Mouse (Mus musculus) limb, embryonic 11.5 days (tissue): ENCODE results near the gene Bdkrb2. TPM values are rescaled to one million over a fixed set of nuclear protein-coding genes. Genes with fewer than 3 reads are reported as not detected.

Source experiments
- ATAC-seq: fragments of 200-750 bp; cut with Nextera tagmentation; 2 replicates; pipeline ENCODE4 v1.8.0; 2017; ENCODE audit warnings: low read depth; ENCODE audit not compliant: insufficient number of reproducible peaks, low FRiP score, low TSS enrichment
- DNase-seq: peaks from one replicate; pipeline ENCODE4 v3.0.0-alpha.2; 2015; ENCODE audit warnings: low spot score
- H3K27ac ChIP-seq: fragments of 300-500 bp; sonication (generic); replicated peaks from 2 replicates; pipeline ENCODE4 v1.5.1; 2014; ENCODE audit warnings: low read depth, mild to moderate bottlenecking, low read length
- H3K27me3 ChIP-seq: fragments of 300-500 bp; sonication (generic); 2 replicates; pipeline ENCODE4 v1.6.1; 2014; ENCODE audit warnings: mild to moderate bottlenecking, low read length, mixed read lengths; ENCODE audit not compliant: control insufficient read depth, insufficient read depth
- H3K36me3 ChIP-seq: fragments of 300-500 bp; sonication (generic); 2 replicates; pipeline ENCODE4 v1.6.1; 2014; ENCODE audit warnings: mild to moderate bottlenecking, low read length, moderate library complexity, mixed read lengths; ENCODE audit not compliant: control insufficient read depth, insufficient read depth
- H3K4me1 ChIP-seq: fragments of 300-500 bp; sonication (generic); 2 replicates; pipeline ENCODE4 v1.6.1; 2014; ENCODE audit warnings: low read length, mixed read lengths; ENCODE audit not compliant: control insufficient read depth, insufficient read depth
- H3K4me2 ChIP-seq: fragments of 300-500 bp; sonication (generic); 2 replicates; pipeline ENCODE4 v1.6.1; 2014; ENCODE audit warnings: low read depth, mild to moderate bottlenecking, moderate library complexity; ENCODE audit not compliant: severe bottlenecking
- H3K4me3 ChIP-seq: fragments of 300-500 bp; sonication (generic); 2 replicates; pipeline ENCODE4 v1.5.1; 2014; ENCODE audit warnings: low read depth, low read length
- H3K9ac ChIP-seq: fragments of 300-500 bp; sonication (generic); 2 replicates; pipeline ENCODE4 v1.6.1; 2014; ENCODE audit warnings: mild to moderate bottlenecking, low read length
- H3K9me3 ChIP-seq: fragments of 300-500 bp; sonication (generic); 2 replicates; pipeline ENCODE4 v1.6.1; 2016; ENCODE audit warnings: low read length; ENCODE audit not compliant: control insufficient read depth
- WGBS: fragments of 180-500 bp; shearing (Covaris S2); extraction: QIAGEN DNeasy Blood & Tissue Kit; methylation state at CpG from one replicate; pipeline ENCODE4 v1.1.7; 2014; 5-methylcytosine and 5-hydroxymethylcytosine counted together
- polyA plus RNA-seq: library from polyadenylated mRNA; unstranded; fragments of >200 nt; fragmentation: Nextera tagmentation; extraction: Ambion mirVana; gene quantifications from 2 replicates; pipeline ENCODE4 v1.2.1, GENCODE M21; 2014

The Bdkrb2 gene
- polyA plus RNA-seq, 1 experiment from 2014 or later: 0.28 TPM

DNA sequence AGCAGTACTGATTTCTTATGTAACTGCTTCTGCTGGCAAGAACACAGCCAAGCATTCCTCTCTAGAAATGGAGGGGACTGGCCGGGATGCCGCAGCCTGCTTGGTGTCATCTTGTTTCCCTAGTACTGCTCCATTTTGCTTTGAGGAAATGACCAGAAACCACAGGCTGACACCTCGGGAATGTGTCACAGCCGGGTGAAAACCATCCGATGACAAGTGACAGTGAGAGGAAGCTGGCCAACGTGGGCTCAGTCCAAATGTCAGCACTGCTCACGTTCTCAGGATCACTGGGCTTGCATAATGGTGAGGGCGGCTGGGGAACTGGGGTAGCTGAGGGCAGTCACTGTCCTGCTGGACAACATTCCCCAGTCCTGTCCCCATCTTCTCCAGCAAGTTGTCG, 33.5 kb upstream of the Bdkrb2 start:
- ATAC-seq (no peak), DNase-seq (no peak)
- Histone ChIP-seq H3K9ac (no peak overlapping the region), H3K27me3 (no peaks in the 10 kb centered on the region), H3K9me3 (no peaks in the 10 kb centered on the region), H3K4me1 (no peaks in the 10 kb centered on the region), H3K27ac (no peak overlapping the region), H3K4me2 (no peak overlapping the region), H3K4me3 (no peak overlapping the region), H3K36me3 (no peaks in the 10 kb centered on the region)
- WGBS: 63% methylated on average over 9 of the region's 9 CpGs

DNA sequence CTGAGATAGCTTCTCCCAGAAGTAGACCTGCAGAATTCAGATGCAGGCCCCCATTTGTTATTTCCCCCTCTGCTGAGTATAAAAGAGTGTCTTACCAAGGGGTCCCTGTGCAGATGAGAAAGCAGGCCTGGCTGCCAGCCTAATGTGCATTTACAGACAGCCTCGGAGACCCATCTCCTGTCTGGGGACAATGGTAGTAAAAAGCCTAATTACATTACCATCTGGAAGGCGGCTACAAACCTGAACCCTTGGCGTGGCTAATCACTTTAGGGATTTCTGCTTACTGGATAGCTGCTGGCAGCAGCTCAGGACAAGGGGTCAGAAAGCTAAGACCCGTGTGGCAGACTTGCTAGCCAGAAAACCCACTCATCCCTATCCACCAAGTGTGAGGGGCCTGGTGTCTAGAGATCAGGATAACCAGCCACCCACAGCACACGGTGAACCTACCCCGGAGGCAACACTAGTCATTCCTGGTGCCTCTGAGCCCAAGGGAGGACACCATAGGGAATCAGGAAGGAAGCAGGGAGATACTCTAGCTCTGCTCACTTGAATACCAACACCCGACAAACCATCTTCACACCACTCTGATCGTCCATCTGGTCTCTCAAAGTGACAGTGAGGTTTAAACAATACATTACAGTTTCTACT, 31.2 kb upstream of the Bdkrb2 start:
- ATAC-seq (no peak), DNase-seq (no peak)
- H3K27me3 ChIP-seq: no peaks in the 10 kb centered on the region
- no peak overlapping the region for H3K4me3 ChIP-seq
- no peak overlapping the region for H3K27ac ChIP-seq
- no peak overlapping the region for H3K4me2 ChIP-seq
- no peak overlapping the region for H3K9ac ChIP-seq
- WGBS: 40% methylated on average over 8 of the region's 8 CpGs
- H3K4me1 ChIP-seq: no peaks in the 10 kb centered on the region
- H3K9me3 ChIP-seq: no peaks in the 10 kb centered on the region
- no peaks in the 10 kb centered on the region for H3K36me3 ChIP-seq

DNA sequence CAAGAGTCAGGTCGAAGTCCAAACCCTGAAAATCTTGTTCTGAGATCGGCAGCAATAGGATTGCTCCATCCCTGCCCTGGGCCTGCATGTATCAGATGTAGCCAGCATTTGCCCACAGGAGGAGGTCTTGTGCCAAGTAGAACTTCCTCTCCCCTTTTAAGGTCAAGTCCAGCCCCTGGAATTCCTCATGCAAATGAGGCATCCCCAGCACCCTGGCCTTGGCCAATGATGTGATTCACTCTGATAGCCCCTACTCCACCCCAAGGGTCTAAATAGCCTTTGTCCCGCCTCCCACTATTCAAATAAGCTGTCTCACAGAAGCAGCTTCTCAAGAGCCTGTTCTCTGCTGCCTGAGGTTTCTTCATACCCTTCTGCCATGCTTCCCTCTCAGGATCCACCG, 28.2 kb upstream of the Bdkrb2 start:
- ATAC-seq (no peak), DNase-seq (no peak)
- Histone ChIP-seq H3K4me1 (no peaks in the 10 kb centered on the region), H3K36me3 (no peaks in the 10 kb centered on the region), H3K4me2 (no peak overlapping the region), H3K4me3 (no peak overlapping the region), H3K9me3 (no peaks in the 10 kb centered on the region), H3K27ac (no peak overlapping the region), H3K9ac (no peak overlapping the region), H3K27me3 (no peaks in the 10 kb centered on the region)
- 76% methylated on average over 4 of the region's 4 CpGs for WGBS

DNA sequence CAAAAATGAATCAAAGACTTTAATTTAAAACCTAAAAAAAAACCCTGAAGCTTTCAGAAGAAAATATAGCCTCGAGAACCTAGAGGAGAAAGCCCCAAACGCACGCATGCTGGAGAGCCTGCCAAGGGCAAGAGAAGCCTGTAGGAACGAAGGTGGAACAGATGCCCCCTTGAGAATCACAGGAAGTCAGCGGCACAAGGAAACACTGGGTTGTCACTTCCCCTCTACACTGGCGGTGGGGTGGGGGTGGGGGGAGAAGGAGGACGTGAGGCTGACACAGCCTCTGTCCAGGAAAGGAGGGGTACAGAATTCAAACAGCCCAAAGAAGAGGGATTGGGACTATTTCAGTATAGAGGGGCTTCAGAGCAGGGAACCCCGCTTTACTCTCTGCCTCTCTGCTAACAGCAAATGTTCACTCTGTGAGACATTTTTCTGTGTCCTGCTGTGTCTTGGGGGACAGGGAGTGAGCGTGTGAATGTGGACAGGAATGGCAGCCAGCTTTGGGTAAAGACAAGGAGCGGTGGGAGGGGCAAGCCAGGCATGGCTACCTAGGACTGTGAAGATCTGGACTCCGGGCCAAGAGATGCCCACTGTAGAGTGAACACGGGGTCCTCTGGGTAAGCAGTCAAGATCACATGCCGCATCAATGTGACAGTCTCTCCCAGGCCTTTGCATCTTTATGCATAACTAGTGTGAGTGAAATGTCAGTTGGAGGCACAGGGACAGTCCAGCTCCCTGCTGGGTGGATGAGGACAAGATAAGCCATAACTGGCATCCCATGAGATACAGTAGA, 26.9 kb upstream of the Bdkrb2 start:
- WGBS: 70% methylated on average over 13 of the region's 13 CpGs
- Histone ChIP-seq H3K4me2 (no peak overlapping the region), H3K9me3 (no peaks in the 10 kb centered on the region), H3K4me3 (no peak overlapping the region), H3K27me3 (no peaks in the 10 kb centered on the region), H3K9ac (no peak overlapping the region), H3K36me3 (no peaks in the 10 kb centered on the region), H3K27ac (no peak overlapping the region), H3K4me1 (no peaks in the 10 kb centered on the region)
- no peak for DNase-seq
- no peak for ATAC-seq

DNA sequence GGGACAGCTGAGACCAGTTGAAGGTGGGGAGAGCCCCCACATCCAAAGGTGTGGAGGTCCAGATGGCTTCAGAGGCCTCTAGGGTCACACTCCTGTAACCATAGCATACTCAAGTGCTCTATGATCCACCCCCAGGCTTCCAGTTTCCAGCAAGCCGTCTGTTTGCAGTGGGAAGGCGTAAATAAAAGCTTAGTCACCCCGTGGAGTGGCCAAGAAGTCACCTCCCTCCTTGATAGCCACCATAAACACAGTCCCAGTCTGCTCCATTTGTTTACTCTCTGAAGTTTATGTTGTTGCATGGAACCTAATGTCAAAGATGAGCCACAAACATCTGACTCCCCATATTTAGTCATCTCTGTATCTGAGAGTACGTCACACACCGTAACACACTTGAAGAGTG, 25.9 kb upstream of the Bdkrb2 start:
- Histone ChIP-seq H3K9ac (no peak overlapping the region), H3K4me2 (no peak overlapping the region), H3K27ac (no peak overlapping the region), H3K36me3 (no peaks in the 10 kb centered on the region), H3K4me1 (no peaks in the 10 kb centered on the region), H3K9me3 (no peaks in the 10 kb centered on the region), H3K27me3 (no peaks in the 10 kb centered on the region), H3K4me3 (no peak overlapping the region)
- 50% methylated on average over 5 of the region's 5 CpGs for WGBS
- ATAC-seq (no peak), DNase-seq (no peak)

GRCm38 (mm10) chr12:105539649-105540048, 23.4 kb upstream of the Bdkrb2 start:
- no peak overlapping the region for H3K4me3 ChIP-seq
- H3K27ac ChIP-seq: no peak overlapping the region
- no peaks in the 10 kb centered on the region for H3K4me1 ChIP-seq
- no peaks in the 10 kb centered on the region for H3K9me3 ChIP-seq
- H3K27me3 ChIP-seq: no peaks in the 10 kb centered on the region
- no peak overlapping the region for H3K9ac ChIP-seq
- no peaks in the 10 kb centered on the region for H3K36me3 ChIP-seq
- no peak overlapping the region for H3K4me2 ChIP-seq
- ATAC-seq (no peak), DNase-seq (no peak)
- 89% methylated on average over 10 of the region's 10 CpGs for WGBS

DNA sequence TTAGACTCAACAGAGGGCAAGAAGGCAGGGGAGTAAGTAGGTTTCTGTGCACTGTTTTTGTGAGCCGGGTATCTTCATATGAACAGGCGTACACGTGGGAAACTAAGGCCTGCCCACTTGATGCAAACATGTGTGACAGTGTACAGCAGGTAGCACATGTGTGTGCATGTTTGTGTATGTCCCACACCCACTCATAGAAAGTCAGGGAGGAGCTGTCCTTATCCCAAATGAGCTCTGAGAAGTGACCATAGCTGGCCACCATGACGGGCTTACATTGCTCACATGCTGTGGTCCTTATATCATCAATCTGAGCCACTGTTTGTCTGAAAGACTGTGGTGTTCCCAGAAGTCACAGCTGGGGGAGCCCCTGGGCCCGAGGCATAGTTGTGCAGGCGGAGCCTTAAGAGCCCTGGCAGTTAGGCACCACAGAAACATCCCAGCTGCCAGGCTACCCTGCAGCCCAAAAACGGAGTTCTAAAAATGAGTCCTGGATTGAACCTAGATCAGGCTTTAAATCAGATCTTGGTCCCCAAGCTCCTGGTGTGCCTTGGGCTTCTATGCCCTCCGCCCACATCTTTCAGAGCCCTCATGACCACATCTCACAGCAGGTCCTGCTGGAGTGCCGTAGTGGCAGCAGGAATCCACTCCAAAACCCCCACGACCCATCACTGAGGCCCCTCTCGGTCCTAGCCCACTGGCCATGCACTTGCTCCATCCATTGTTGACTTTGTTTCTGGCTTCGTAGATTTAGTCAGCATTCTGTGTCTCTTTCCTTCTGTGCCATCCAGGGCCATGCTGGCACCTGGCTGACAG, 21.2 kb upstream of the Bdkrb2 start:
- Histone ChIP-seq H3K4me1 (peaks cover 4% of the 10 kb centered on the region; the same call in 1 of the 2 replicates), H3K27me3 (no peaks in the 10 kb centered on the region), H3K4me2 (no peak overlapping the region), H3K9me3 (no peaks in the 10 kb centered on the region), H3K36me3 (no peaks in the 10 kb centered on the region), H3K27ac (no peak overlapping the region), H3K9ac (no peak overlapping the region), H3K4me3 (no peak overlapping the region)
- ATAC-seq (no peak), DNase-seq (no peak)
- WGBS: 81% methylated on average over 12 of the region's 12 CpGs

- Histone ChIP-seq H3K27me3 (no peaks in the 10 kb centered on the region), H3K4me3 (no peak overlapping the region), H3K36me3 (no peaks in the 10 kb centered on the region), H3K9ac (no peak overlapping the region), H3K9me3 (no peaks in the 10 kb centered on the region), H3K4me2 (no peak overlapping the region), H3K27ac (no peak overlapping the region), H3K4me1 (peaks cover 4% of the 10 kb centered on the region; the same call in 1 of the 2 replicates)
- WGBS: 85% methylated on average over 3 of the region's 3 CpGs
- DNase-seq (no peak), ATAC-seq (no peak)
These were observed 20.5 kb upstream of the Bdkrb2 start for GRCm38 (mm10) chr12:105542513-105542912.
